Mouse (Mus musculus) CH12.LX (cell line): Measurements from ENCODE around the gene Hint3.

ENCODE experiments used
- CTCF ChIP-seq, 2 experiments: IDR thresholded peaks in 1 of 2; conservative IDR thresholded peaks in 1 of 2; 2 replicates each; pipeline ENCODE4 v1.5.1; 2011 to 2012; ENCODE audit warnings: low read depth in 2 of 2, low read length in 2 of 2, improper control_type of control experiment in 1 of 2, inconsistent platforms in 1 of 2, mild to moderate bottlenecking in 1 of 2, moderate library complexity in 1 of 2
- EP300 ChIP-seq: IDR thresholded peaks from 2 replicates; pipeline ENCODE4 v1.6.1; 2011; ENCODE audit warnings: low read length, improper control_type of control experiment
- MAFK ChIP-seq: IDR thresholded peaks from 2 replicates; pipeline ENCODE4 v1.6.1; 2011; ENCODE audit warnings: low read length, improper control_type of control experiment; ENCODE audit not compliant: insufficient replicate concordance
- MXI1 ChIP-seq: IDR thresholded peaks from 2 replicates; pipeline ENCODE4 v1.6.1; 2011; ENCODE audit warnings: mild to moderate bottlenecking, low read depth, low read length, improper control_type of control experiment
- NELFE ChIP-seq: IDR thresholded peaks from 2 replicates; pipeline ENCODE4 v1.6.1; 2011; ENCODE audit warnings: low read depth, low read length, improper control_type of control experiment
- RCOR1 ChIP-seq: conservative IDR thresholded peaks from 2 replicates; pipeline ENCODE4 v1.6.1; 2012; ENCODE audit warnings: low read depth, mild to moderate bottlenecking, inconsistent platforms, low read length, improper control_type of control experiment
- TCF12 ChIP-seq: IDR thresholded peaks from 2 replicates; pipeline ENCODE4 v1.6.1; 2014; ENCODE audit warnings: low read depth, mild to moderate bottlenecking, inconsistent platforms, low read length, improper control_type of control experiment
- USF1 ChIP-seq: IDR thresholded peaks from 2 replicates; pipeline ENCODE4 v1.6.1; 2014; ENCODE audit warnings: low read depth, mild to moderate bottlenecking, inconsistent platforms, low read length, improper control_type of control experiment

DNA sequence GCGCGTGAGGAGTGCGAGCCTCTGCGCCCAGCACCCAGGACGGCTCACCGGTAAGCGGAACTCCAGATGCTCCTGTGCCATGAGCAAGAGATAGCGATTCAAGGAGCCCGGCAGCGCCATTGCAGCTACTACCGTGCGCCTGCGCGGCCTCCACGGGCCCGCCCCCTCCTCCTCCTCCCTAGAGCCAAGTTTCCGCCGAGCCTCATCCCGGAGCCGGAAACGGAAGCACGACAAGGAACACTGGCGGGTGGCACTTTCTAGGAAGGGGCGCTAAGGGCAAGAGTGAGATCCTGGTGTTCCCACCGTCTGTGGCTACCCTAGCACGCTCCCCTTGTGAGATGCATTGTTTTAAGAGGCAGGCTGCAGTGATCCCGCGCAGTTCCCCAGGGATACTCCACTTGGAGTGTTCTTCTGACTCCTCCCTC, 28.9 kb downstream of the Hint3 start, which contains the start of gene Trmt11:
- TF ChIP-seq MXI1 (no peak), CTCF (conservative IDR thresholded peaks at IDR 0.05 in 1 of 2, IDR thresholded peaks at IDR 0.05 in 1 of 2; ENCODE audit: low read depth in 2 of 2, low read length in 2 of 2) (no peak), MAFK (no peak), USF1 (no peak), EP300 (no peak), TCF12 (peak; percentile 71; the same call in 1 of the 2 replicates), NELFE (peak; percentile 88), RCOR1 (no peak)
